8 mouse cellular contexts compared by ENCODE assay signal in genomic region chr3:131046412-131046811, GRCm38 (mm10).
DNase-seq lines count a peak whose midpoint lies in the region; ATAC-seq and TF ChIP-seq lines count a peak whose summit lies in the region.

No protein-coding gene starts in this region.

- 46% methylated on average over 5 of the region's 5 CpGs for WGBS in cerebellum, adult 2 months
- WGBS in kidney, embryonic 16.5 days, result 84% methylated on average over 5 of the region's 5 CpGs

- no peak overlapping the region for H3K27ac ChIP-seq in cerebellum, adult 2 months (ENCODE audit: insufficient read depth, low read length)
- H3K27ac ChIP-seq in kidney, embryonic 16.5 days (ENCODE audit: low read length), result no peak overlapping the region

- H3K4me2 ChIP-seq in kidney, embryonic 16.5 days (replicated peaks; ENCODE audit: low read depth, low read length), result no peak overlapping the region

- no peak for TF ChIP-seq POLR2A in cerebellum, adult 2 months (IDR thresholded peaks at IDR 0.05; ENCODE audit: borderline replicate concordance, insufficient read depth, low read length)

- H3K4me1 ChIP-seq in cerebellum, adult 2 months (ENCODE audit: control insufficient read depth, insufficient read depth, low read length), result no peaks in the 10 kb centered on the region
- H3K4me1 ChIP-seq in kidney, embryonic 16.5 days (ENCODE audit: insufficient read depth, low read length), result no peaks in the 10 kb centered on the region

- TF ChIP-seq CTCF in cerebellum, adult 2 months (IDR thresholded peaks at IDR 0.05; ENCODE audit: borderline replicate concordance, insufficient read depth, low read depth, low read length), result no peak

- no peak overlapping the region for H3K4me3 ChIP-seq in cerebellum, adult 2 months (replicated peaks; ENCODE audit: insufficient read depth, low read depth, low read length)
- no peak overlapping the region for H3K4me3 ChIP-seq in kidney, embryonic 16.5 days (ENCODE audit: low read length)

- H3K27me3 ChIP-seq in cerebellum, adult 2 months (ENCODE audit: control insufficient read depth, insufficient read depth, low read length), result no peaks in the 10 kb centered on the region
- H3K27me3 ChIP-seq in kidney, embryonic 16.5 days (ENCODE audit: insufficient read depth, low read length), result no peaks in the 10 kb centered on the region

- intact Hi-C loops in heart, postnatal 14 days (cut with DNase I), result no loop called here

- H3K9me3 ChIP-seq in kidney, embryonic 16.5 days (ENCODE audit: low read length), result 0 out of 2 replicates have a peak, but pooled peaks cover 5% of the 10 kb centered on the region

- peak; percentile 11 to 12 for DNase-seq in cerebellum, adult 2 months
- DNase-seq in cerebellum, adult 18-20 months, result no peak
- peak; percentile 17 for DNase-seq in kidney, adult 11 months
- DNase-seq in Muller cell, postnatal 12 days (ENCODE audit: inconsistent ontology term), result peak; percentile 43
- peak; percentile 42 to 71 for DNase-seq in heart, postnatal 14 days
- no peak for DNase-seq in spleen, postnatal 4 days (ENCODE audit: low spot score in 2 of 2)

- H3K36me3 ChIP-seq in kidney, embryonic 16.5 days (ENCODE audit: insufficient read depth, low read length), result no peaks in the 10 kb centered on the region

- ATAC-seq in kidney, embryonic 16.5 days (ENCODE audit: low FRiP score, low TSS enrichment), result no peak
- no peak for ATAC-seq in megakaryocyte progenitor cell, adult 5-6 weeks (replicated peaks; ENCODE audit: poor library complexity)

- H3K9ac ChIP-seq in kidney, embryonic 16.5 days (replicated peaks; ENCODE audit: low read length), result no peak overlapping the region

Comparison
In these comparisons a context has a peak if more than half of its experiments do, and no peak if none do; other contexts are left out.
1. DNase-seq: peak in cerebellum, adult 2 months (2 of 2), kidney, adult 11 months (single experiment), Muller cell, postnatal 12 days (single experiment) and heart, postnatal 14 days (2 of 2); none in cerebellum, adult 18-20 months (0 of 2) and spleen, postnatal 4 days (0 of 2).